Mouse (Mus musculus) 416B (cell line): ENCODE measurements around the gene Rhoa.
A peak's percentile ranks its signal among the peaks of the same experiment; 100 is the strongest.
"Not testable (repeated sequence)": the region's sequence is repeated elsewhere in the genome, so short reads cannot be mapped to it uniquely, and the experiment has no call there.

Source experiments
- DNase-seq: peaks from one replicate; pipeline ENCODE4 v3.0.0; 2011; ENCODE audit warnings: low read depth

Gene Rhoa

DNA sequence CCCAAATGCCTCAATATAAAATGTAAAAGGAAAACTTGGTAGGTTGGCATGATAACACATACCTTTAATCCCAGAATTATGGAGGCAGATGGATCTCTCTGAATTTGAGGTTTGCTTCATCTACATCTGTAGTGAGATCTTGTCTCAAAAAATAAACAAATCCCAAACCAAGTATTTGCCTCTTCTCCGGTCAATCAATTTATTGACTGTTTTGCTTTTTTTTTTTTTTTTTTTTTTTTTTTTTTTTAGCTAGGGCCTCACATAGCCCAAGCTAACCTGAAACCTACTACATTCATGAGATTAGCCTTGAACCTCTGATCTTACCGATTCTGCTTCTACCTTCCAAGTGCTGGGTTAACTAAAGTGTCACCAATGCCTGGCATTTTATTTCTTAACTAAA lies 16.6 kb upstream of the Rhoa start:
- no peak for DNase-seq

DNA sequence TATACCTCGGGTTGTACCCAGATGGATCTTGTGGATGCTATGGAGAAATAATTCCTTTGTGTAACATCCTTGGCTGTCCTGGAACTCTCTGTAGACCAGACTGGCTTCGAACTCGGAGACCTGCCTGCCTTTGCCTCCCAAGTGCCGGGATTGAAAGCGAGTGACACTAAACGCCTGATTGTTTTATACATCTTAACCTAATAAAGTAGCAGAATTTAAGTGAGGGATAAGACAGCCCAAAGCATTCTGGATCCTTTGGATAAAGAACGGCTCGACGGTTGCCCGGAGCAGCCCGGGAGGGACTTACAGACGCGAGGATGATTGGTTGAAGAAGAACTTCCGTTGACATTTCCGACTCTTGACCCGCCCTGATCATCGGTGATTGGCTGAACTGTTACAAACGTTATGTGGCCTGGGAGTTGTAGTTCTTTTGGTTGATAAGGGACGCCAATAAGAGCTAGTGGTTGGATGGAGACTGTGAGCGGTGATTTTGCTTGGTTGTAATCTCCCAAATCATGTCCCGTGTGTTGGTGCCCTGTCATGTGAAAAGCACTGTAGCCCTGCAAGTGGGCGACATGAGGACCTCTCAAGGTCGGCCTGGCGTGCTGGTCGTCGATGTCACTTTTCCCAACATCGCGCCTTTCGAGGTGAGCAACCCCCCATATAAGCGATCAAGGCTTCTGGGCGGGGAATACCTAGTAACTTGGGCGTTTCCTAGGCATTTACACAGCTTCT lies 15.7 kb upstream of the Rhoa start, which contains the start of gene Nicn1:
Nicn1 (plus strand) TSS at position 414 of the 735 bp plus-strand sequence.
- DNase-seq = peak; percentile 98

DNA sequence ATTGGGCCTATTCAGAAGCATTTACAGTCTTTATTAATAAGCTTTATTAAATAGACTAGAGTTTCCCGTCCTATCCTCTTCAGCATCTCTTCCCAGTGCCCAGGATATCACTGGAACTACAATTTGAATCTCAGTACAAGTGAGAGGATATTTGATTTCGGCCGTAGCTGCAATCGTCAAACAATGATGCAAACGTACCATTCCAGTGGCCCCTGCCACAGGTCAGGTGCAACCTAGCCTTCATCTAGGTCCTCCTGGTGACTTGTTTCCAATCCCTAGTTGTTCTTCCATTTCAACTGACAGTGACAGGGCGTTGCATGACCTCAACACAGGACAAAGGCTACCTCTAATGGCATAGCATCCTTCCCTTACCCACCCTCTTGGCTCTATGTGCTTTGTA lies 15.2 kb upstream of the Rhoa start:
- no peak for DNase-seq

DNA sequence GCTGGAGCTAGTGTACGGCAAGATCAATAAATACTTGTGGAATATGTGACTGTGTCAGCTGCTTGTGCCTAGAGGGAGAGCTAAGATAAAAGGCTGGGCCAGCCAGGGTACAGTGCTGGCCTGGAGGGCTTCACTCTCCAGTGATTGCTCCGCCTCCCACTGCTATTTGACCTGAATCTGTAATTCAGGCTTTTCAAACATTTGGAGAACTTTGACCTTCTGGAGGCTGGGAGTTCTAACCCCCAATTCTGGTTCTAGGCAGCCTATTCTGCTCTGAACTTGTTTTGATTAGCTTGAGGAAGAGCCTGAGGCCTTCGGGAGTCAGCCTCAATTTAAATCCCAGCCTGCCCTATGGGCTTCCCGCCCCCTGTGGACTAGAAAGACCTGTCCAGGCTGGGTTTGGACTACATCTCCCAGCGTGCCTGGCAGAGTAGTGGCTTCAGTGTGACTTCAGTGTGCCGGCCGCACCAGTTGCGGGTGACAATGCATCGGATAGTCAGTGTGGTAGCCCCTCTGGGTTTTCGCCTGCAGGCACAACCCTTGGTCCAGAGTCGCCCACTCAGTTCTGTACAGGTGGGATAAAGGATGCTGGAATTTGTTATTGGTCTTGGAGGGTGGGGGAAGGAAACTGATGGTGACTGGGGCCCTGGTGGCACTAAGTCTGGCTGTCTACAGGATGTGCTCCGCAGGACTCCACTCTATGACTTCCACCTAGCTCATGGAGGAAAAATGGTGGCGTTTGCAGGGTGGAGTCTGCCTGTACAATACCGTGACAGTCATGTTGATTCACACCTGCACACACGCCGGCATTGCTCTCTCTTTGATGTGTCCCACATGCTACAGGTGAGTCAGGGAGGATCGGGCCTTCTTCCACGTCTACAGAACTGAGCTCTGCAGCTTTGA lies 9.2 kb upstream of the Rhoa start, which contains the start of gene Amt:
Amt (plus strand) TSS at position 401 of the 903 bp plus-strand sequence.
- DNase-seq = no peak

DNA sequence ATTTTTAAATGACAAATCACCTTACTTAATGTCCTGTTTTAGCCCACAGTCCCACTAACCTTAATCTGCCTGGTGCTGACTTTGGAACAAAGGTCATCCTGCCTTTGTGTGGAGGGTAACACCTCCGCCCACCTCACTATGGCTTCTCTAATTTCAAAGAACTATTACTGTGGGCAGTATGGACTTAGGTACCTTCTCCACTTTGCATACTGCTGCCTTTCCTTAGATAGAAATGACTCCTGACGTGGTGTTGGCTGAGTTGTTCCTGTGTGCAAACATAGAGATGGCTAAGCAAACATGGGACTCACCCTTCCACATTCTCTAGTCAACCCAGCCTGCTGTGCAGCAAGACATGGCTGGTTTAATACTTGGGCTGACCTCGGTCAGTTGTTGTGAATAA lies 4.1 kb upstream of the Rhoa start:
- DNase-seq = no peak

DNA sequence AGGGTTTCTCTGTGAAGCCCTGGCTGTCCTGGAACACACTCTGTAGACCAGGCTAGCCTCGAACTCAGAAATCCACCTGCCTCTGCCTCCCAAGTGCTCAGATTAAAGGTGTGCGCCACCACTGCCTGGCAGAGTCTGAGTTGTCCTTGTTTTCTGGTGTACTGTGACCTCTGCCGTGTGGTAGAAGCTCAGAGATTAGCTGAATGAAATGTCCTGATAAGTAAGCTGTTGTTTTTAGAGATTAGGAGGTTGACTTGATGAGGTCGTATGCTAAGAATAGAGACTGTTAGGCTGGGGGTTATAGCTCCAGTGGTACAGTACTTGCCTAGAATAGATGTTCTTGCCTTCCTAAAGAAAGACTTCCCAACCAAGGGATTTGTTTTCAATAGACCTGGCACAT lies 1.2 kb upstream of the Rhoa start:
- DNase-seq = no peak

DNA sequence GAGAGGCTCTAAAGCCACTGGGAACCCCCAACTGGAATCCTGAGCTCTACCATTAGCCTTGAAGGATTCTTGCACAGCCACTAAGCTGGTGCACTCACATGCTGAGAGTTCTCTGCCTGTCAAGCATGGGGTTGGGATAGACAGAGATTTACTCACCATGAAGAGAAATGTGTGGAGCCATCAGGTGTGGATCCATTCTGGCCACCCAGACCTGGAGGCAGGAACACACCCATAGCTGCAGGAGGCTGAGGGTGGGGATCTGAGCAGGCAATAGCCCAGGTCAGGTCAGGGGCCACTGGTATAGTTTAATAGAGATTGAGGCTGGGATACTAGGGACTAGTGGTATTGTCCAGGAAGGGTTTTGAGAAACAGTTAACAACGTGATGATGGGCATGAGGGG lies 759 bp upstream of the Rhoa start:
- DNase-seq = no peak

DNA sequence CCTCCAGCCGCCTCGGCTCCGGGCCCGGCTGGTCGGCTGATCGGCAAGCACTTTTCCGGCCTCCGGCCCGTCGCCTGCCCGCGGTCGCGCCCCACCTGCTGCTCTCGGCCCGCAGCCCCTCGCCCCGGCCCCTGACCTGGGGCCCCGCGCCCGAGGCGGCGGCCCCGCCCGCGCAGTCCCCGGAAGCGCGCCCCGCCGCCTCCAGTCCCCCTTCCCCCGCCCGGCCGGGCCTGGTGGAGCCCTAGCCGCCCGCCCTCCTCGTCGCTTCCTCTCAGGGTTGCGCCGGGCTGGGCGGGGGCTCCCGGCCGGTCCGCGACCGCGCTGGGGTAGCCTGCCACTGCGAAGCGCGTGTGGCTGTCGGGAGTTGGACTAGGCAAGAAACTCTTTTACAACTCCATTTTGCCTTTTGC lies 647 bp downstream of the Rhoa start:
- peak; percentile 75 for DNase-seq

DNA sequence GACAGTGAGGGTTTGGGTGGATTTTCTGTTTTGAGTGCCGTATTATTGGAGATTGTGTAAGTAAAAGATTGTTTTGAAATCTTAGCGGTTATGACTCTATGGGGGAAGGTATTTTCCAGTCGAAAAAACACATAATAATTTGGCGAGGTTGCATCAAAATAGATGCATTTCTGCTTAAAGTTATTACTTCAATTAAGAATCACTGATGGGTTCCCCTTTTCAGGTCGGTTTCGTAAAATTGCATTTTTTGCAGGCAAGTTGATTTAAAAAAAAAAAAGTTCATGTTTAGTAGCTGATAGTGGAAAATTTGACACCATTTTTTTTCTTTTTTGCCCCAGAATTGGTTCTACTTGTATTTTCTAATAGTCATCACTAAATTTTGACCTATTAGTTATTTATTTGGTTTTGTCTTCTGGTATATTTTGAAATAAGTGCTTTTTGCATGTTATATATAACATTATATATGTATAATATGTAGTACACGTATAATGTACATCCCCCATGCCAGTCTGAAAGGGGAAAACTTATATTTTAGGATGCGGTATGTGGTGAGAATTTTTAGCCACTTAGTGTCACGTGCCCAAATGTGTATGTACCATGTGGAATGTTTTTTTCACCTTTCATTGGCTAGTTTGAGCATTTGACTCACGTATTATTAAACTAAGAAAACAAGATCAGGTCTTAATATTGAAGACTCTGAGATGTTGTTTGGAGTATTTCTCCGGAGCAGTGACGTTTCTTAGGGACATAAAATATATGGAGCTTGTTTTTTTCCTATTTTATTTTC lies 1.3 kb downstream of the Rhoa start:
- peak; percentile 76 for DNase-seq

DNA sequence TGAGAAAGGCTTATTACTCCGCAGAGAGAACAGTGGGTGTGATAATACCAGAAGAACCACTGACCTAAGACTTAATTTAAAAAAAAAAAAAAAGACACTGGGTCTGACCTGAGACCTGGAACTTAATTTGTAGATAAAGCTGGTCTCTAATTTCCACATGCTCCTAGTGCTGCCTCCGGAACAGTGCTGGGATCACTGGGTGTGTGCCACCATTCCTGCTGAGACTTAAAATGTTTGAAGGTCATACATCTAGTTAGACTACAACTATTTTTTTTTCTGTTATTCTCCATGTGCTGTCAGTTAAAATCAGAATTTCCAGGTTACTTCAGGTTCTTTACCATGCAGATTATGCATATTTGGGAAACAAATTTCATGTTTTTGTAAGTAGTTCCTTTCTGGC lies 2.2 kb downstream of the Rhoa start:
- no peak for DNase-seq

DNA sequence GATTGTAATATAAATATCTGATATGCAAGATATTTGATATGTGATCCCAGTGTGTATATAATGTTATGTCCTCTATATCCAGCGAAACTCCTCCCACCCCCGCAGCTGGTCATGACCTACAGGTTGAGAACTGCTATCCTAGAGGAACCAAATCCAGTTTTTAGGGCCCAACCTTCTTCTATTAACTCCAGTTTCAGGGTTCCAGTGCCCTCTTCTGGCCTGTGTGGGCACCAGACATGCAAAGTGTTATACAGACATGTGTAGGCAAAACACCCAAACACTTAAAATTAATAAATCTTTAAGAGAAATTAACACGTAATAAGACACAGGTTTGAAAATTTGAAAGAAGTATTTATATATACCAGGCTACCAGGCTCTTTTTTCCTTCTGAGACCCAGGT lies 11.6 kb downstream of the Rhoa start:
- DNase-seq = peak; percentile 55

DNA sequence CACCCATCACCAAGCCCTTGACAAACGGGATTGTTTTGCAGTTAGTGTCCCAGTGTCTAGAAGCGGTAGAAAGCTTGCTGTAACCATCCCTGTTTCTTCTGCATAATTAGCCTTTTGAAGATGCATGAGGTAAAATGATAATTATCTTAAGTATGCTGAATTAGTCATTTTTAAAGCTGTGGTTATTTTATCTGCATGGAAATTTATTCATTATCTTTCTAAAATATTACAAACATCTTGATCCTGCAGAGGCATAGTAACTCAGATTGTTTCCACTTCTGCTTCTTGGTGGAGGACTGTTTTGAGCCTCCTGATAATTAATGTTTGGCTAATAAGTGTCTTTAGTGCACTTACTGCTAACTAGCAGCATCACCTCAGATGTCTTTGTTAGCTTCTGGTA lies 12.5 kb downstream of the Rhoa start:
- no peak for DNase-seq

DNA sequence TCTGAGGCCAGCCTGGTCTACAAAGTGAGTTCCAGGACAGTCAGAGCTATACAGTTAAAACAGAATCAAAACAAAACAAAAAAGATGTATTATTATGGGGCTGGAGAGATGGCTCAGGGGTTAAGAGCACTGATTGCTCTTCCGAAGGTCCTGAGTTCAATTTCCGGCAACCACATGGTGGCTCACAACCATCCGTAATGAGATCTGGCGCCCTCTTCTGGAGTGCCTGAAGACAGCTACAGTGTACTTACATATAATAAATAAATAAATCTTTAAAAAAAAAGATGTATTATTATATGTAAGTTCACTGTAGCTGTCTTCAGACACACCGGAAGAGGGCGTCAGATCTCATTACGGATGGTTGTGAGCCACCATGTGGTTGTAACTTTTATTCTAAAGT lies 16.1 kb downstream of the Rhoa start:
- not testable (repeated sequence) for DNase-seq

DNA sequence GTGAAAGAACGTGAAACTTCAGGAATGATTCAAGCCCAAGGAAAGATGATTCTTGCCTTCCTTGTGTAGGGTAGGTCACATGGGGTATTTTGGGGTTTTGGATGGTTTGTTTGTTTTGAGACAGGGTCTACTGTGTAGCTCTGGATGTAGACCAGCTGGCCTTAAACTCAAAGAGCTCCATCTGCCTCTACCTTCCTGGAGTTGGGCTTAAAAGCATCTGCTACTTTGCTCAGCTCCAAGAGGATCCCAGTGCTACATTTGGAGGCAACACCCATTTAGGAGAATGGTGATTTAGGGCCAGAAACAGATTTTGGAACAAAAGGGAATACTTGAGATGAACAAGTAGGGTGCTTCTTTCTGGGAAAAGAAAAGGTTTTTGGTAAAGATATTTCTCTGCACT lies 18.9 kb downstream of the Rhoa start:
- no peak for DNase-seq

DNA sequence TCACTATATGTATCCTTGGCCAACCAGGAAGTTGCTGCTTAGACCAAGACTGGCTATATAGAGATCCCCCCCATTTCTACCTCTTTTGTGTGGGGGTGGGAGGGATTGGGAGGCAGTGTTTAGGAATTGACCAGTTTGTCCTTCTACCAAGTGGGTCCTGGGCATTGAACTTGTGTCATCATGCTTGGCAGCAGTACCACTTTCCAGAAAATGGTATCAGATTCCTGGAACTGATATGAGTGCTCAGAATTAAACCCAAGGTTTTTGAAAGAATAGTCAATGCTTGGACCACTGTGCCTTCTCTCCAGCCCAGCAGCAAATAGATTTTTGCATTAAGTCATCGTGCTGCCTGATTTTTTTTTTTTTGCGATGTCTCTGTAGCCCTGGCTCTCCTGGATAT lies 19.9 kb downstream of the Rhoa start:
- DNase-seq = no peak

DNA sequence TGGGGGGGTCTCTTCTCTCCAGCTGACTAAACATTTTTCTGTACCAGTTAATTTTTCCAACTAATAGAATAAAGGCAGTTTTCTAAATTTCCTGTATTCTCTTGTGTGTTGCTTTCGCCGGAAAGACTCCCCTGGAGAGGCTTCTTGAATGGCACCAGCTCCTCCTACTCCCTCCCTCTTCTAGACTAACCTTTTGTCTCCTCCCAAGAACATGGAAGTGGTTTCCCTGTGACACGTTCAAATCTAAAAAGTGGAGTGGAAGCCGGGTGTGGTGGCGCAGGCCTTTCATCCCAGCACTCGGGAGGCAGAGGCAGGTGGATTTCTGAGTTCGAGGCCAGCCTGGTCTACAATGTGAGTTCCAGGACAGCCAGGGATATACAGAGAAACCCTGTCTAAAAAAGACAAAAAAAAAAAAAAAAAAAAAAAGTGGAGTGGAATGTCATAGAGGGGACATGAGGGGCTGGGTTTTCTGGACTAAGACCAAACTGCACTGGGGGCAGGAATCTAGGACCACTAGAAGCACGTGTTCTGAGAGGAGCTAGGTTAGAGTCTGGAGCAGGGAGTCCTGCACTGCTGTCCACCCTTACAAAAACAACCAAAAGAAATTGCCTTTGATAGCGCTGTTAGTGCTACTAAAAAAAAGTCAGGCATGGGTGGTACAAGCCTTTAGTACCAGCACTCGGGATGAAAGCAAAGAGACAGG lies 32.1 kb downstream of the Rhoa start:
- DNase-seq = no peak

DNA sequence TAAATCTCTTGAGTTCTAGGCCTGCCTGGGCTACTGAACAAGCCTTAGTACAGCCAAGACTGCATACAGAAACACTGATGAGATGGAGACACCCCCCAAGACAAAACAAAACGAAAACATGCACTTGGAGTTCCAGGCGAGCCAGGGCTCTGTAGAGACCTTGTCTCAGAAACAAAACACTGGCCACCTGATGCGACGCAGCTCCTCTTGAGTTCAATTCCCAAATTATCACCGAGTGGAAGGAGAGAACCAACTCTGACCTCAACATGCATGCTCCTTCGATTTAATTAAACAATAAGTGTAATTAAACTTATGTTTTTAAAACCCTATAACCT lies 32.6 kb downstream of the Rhoa start:
- DNase-seq = no peak

DNA sequence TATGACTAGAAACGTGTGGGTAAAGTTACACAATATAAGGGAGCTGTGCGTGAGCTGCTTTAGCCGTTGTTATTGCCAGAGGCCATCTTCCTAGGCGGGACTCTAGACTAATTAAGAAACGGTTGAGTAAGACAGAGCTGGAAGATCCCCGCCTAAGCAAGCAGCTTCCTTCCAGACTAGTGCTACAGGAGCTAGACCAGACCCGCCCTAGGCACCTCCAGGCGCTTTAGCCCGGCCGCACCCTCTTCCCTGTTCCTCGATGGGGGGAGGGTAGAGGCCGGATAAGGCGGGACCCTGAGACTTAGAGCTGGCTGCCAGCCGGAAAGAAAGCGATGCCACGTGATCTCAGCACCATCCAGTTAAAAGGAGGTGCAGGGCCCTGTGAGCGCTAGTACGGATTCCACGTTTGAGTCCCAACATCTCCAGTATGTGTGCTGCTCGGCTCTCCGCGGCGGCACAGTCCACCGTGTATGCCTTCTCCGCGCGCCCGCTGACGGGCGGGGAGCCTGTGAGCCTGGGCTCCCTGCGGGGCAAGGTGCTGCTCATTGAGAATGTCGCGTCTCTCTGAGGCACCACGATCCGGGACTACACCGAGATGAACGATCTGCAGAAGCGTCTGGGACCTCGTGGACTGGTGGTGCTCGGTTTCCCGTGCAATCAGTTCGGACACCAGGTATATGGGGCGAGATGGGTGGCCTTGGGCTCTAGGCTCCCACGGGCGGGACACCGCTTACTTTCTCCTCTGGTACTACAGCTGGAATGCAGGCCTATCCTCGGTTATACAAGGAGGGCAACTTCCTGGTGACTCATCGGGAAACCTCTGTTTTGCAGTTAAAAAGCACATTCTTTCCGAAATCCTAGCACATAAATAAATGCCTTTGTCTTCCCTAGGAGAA lies 33.2 kb downstream of the Rhoa start, which contains the start of gene Gpx1:
Gpx1 (plus strand) TSS at position 18 of the 896 bp plus-strand sequence.
- peak; percentile 99 for DNase-seq

DNA sequence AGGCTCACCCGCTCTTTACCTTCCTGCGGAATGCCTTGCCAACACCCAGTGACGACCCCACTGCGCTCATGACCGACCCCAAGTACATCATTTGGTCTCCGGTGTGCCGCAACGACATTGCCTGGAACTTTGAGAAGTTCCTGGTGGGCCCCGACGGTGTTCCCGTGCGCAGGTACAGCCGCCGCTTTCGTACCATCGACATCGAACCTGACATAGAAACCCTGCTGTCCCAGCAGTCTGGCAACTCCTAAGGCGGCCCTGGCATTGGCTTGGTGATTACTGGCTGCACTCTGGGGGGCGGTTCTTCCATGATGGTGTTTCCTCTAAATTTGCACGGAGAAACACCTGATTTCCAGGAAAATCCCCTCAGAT lies 33.9 kb downstream of the Rhoa start:
- peak; percentile 64 for DNase-seq

DNA sequence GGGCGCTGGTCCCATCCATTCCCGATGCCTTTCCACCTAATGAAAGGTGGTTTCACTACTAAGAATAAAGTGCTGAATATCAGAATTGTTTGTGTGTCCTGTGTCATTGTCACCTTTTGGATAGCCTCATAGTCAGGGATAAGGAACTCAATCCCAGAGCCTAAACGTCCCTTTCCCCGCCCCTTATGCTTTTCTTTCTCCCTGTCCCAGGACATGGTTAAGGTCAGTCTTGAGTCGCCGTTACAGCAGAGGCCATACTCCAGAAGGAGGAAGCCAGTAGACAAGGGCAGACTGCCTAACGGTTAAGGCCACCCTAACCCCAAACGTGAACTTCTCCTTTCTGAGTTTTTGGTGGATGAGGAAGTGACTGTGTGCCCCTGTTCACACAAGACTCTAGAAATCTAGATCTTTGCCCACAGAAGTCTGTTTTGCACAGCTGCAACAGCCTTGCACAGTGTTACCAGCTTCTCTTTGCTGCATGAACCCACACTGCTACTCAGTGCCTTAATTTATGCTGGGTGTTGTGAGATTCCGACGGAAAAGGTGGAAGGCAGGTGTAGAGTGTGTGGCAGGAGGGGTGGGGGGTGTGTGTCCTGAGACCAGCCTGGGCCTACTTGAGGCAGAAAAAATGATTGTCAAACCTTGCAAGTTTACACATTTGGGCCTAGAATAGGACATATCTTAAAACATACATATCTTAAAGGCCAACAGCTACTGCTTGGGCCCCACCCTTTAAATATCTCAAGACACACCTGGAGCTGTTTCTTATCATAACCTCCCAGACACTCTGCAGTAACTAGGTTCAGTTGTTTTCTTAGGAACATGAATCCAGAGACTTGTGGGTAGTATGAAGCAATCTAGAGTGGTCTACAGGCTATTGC lies 34.6 kb downstream of the Rhoa start:
- peak; percentile 91 for DNase-seq
